Mouse (Mus musculus) thymus, adult 2 months (tissue): ENCODE results near the gene Prss44. TPM values are rescaled to one million over a fixed set of nuclear protein-coding genes. Genes with fewer than 3 reads are reported as not detected.

Experiments used
- DNase-seq: peaks from one replicate; pipeline ENCODE4 v3.0.0; 2021
- H3K27ac ChIP-seq: fragments of 200-500 bp; 2 replicates; pipeline ENCODE4 v1.5.1; 2012; ENCODE audit warnings: low read length, control low read depth; ENCODE audit not compliant: control insufficient read depth, insufficient read depth
- H3K27me3 ChIP-seq: fragments of 200-500 bp; 2 replicates; pipeline ENCODE4 v1.6.1; 2012; ENCODE audit warnings: mild to moderate bottlenecking, low read length, moderate library complexity, mixed read lengths; ENCODE audit not compliant: control insufficient read depth, insufficient read depth
- H3K36me3 ChIP-seq: fragments of 200-500 bp; 2 replicates; pipeline ENCODE4 v1.6.1; 2012; ENCODE audit warnings: mild to moderate bottlenecking, low read length, moderate library complexity; ENCODE audit not compliant: control insufficient read depth, insufficient read depth
- H3K4me1 ChIP-seq: fragments of 200-500 bp; replicated peaks from 2 replicates; pipeline ENCODE4 v1.6.1; 2012; ENCODE audit warnings: low read length; ENCODE audit not compliant: control insufficient read depth, insufficient read depth
- H3K4me3 ChIP-seq: fragments of 200-500 bp; 2 replicates; pipeline ENCODE4 v1.5.1; 2012; ENCODE audit warnings: mild to moderate bottlenecking, low read length, control low read depth, moderate library complexity; ENCODE audit not compliant: control insufficient read depth, insufficient read depth
- CTCF ChIP-seq: fragments of 200-500 bp; IDR thresholded peaks from 2 replicates; pipeline ENCODE4 v1.5.1; 2012; ENCODE audit warnings: mild to moderate bottlenecking, control low read depth, low read length, moderate library complexity, borderline replicate concordance; ENCODE audit not compliant: control insufficient read depth, poor library complexity, insufficient read depth; ENCODE audit errors: extremely low read depth
- POLR2A ChIP-seq: fragments of 200-500 bp; IDR thresholded peaks from 2 replicates; pipeline ENCODE4 v1.6.1; 2012; ENCODE audit warnings: mild to moderate bottlenecking, low read length, control low read depth, moderate library complexity; ENCODE audit not compliant: control insufficient read depth, poor library complexity, insufficient read depth; ENCODE audit errors: extremely low read depth
- WGBS: fragments of 180-500 bp; shearing (Covaris S2); methylation state at CpG from one replicate; pipeline ENCODE4 v1.1.7; 2018; 5-methylcytosine and 5-hydroxymethylcytosine counted together
- polyA plus RNA-seq: library from polyadenylated mRNA; depleted of rRNA; stranded (reverse); fragments of >200 nt; gene quantifications from 2 replicates; pipeline ENCODE4 v1.2.3, GENCODE M21; 2012; rRNA removed

The Prss44 gene
- polyA plus RNA-seq, 1 experiment: 0.11 TPM

DNA sequence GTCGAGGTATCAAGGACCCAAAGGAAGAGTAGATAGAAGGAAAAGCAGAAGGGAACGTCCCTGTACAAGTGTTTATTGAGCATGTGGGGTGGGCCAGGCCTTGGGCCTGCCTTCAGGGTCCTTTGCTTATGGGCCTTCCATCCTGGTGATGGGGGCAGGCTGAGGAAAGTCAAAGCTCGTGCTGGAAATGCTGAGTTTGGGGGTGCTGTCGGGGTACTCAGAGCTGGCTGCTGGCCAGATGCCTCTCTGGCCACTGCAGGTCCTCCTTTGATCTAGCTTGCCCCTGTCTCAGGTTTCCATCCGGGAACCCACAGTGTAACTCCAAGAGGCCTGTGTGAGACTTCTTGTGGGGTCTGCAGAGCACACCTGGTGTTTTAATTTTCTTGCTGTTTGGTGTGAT, 44.7 kb downstream of the Prss44 start:
- no peaks in the 10 kb centered on the region for H3K36me3 ChIP-seq
- H3K4me1 ChIP-seq: 0 out of 2 replicates have a peak, but pooled peaks cover 8% of the 10 kb centered on the region
- H3K27ac ChIP-seq: no peak overlapping the region
- TF ChIP-seq POLR2A: no peak
- no peak for TF ChIP-seq CTCF
- H3K4me3 ChIP-seq: no peak overlapping the region
- H3K27me3 ChIP-seq: peaks cover 8% of the 10 kb centered on the region
- WGBS: 88% methylated on average over 5 of the region's 5 CpGs
- DNase-seq: no peak

DNA sequence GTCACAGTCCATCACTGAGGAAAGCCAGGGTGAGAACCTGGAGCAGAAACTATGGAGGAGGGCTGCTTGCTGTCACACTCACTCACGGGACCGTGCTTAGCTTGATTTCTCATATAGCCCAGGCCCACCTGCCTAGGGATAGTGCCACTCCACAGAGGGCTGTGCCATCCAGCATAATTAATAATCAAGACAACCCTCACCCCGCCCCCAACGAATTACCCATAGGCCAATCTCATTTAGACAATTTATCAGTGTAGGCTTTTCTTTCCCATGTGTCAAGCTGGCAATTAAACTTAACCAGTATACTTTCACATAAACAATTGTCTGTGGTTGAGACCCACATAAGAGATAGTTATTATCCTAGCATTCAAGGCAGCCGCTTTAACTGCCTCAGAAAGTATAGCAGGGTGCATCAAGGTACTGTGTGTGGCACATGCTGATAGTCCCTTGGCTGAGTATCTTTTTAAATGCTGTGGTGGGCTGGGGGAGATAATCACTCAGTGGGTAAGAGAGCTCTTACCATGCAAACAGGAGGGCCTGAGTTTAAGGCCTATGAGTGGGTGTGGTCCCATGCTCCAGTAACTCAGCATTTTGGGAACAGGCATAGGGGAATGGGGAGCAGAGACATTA, 45.3 kb downstream of the Prss44 start:
- TF ChIP-seq CTCF: no peak
- TF ChIP-seq POLR2A: no peak
- no peaks in the 10 kb centered on the region for H3K36me3 ChIP-seq
- 95% methylated on average over 5 of the region's 5 CpGs for WGBS
- no peak overlapping the region for H3K27ac ChIP-seq
- no peak for DNase-seq
- no peak overlapping the region for H3K4me3 ChIP-seq
- 0 out of 2 replicates have a peak, but pooled peaks cover 8% of the 10 kb centered on the region for H3K4me1 ChIP-seq
- H3K27me3 ChIP-seq: peaks cover 8% of the 10 kb centered on the region

DNA sequence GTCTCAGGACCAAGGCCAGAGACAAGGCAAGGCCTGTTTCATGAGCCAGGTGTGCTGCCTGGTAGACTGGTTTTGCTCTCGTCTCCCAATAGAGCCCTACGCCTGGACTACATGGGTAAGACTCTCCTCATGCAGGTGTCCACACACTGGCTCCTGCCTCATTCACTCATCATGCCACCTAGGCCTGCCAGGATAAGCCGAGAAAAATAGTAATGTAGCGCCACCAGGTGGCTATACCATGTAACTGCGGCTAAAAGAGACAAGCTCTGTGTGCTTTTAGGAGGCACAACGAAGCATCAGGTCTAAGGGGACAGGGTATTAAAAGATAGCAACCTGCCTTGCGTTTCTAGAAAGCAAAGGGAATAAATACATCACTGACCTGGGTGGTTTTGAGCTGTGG, 57.2 kb downstream of the Prss44 start:
- 18% methylated on average over 7 of the region's 7 CpGs for WGBS
- no peaks in the 10 kb centered on the region for H3K36me3 ChIP-seq
- no peak overlapping the region for H3K4me3 ChIP-seq
- DNase-seq: peak; percentile 69
- peaks cover 25% of the 10 kb centered on the region for H3K4me1 ChIP-seq
- no peaks in the 10 kb centered on the region for H3K27me3 ChIP-seq
- H3K27ac ChIP-seq: no peak overlapping the region
- TF ChIP-seq CTCF (peak; percentile 77; the same call in 1 of the 2 replicates), POLR2A (no peak)

Other genes starting within 250 kb of the Prss44 start
- gene Nradd, start 189.5 kb upstream of the Prss44 start, polyA plus RNA-seq: 9.2 and 13.2 TPM in 2 replicates
- 297 and 301 TPM in 2 replicates for gene Nbeal2, start 159.8 kb upstream of the Prss44 start, polyA plus RNA-seq
- gene Ccdc12, start 157.5 kb upstream of the Prss44 start, polyA plus RNA-seq: 105 and 152 TPM in 2 replicates
- gene Myl3, start 72.1 kb upstream of the Prss44 start, polyA plus RNA-seq: 2.4 and 293 TPM in 2 replicates
- 5.4 and 5.8 TPM in 2 replicates for gene Pth1r, start 66.8 kb upstream of the Prss44 start, polyA plus RNA-seq
- not detected in 2 replicates for gene Prss42, start 15.8 kb upstream of the Prss44 start, polyA plus RNA-seq
- not detected in 2 replicates for gene Prss43, start 12.7 kb downstream of the Prss44 start, polyA plus RNA-seq
- not detected in 2 replicates for gene Prss45, start 20.6 kb downstream of the Prss44 start, polyA plus RNA-seq
- gene Prss46, start 30.5 kb downstream of the Prss44 start, polyA plus RNA-seq: 0.08 TPM in 1 of 2 replicates, not detected in the other
- 0.19 and 0.22 TPM in 2 replicates for gene Prss50, start 44.0 kb downstream of the Prss44 start, polyA plus RNA-seq
- gene Als2cl, start 65.9 kb downstream of the Prss44 start, polyA plus RNA-seq: 142 and 145 TPM in 2 replicates
- 11.3 and 12.3 TPM in 2 replicates for gene Tmie, start 66.1 kb downstream of the Prss44 start, polyA plus RNA-seq
- gene Fam240a, start 102.9 kb downstream of the Prss44 start, polyA plus RNA-seq: 0.74 and 1.7 TPM in 2 replicates
- 0.47 and 0.66 TPM in 2 replicates for gene Tdgf1, start 132.2 kb downstream of the Prss44 start, polyA plus RNA-seq
- gene Lrrc2, start 137.6 kb downstream of the Prss44 start, polyA plus RNA-seq: 0.03 and 1.1 TPM in 2 replicates
- gene Rtp3, start 176.6 kb downstream of the Prss44 start, polyA plus RNA-seq: 0.57 and 1.1 TPM in 2 replicates
- 3.5 and 4.9 TPM in 2 replicates for gene Ltf, start 205.3 kb downstream of the Prss44 start, polyA plus RNA-seq
- 2.3 and 3.6 TPM in 2 replicates for gene Ccrl2, start 243.5 kb downstream of the Prss44 start, polyA plus RNA-seq